ENCODE assay signal across 7 mouse cellular contexts in genomic region chrX:136203664-136204066, GRCm38 (mm10). TPM values are rescaled to one million over a fixed set of nuclear protein-coding genes. Genes with fewer than 3 reads are reported as not detected.
DNase-seq lines count a peak whose midpoint lies in the region; ATAC-seq and TF ChIP-seq lines count a peak whose summit lies in the region.

Gene Tceal5 (minus strand): TSS chrX:136203876.

- peak; percentile 79 for ATAC-seq in intestine, embryonic 14.5 days (replicated peaks; ENCODE audit: low FRiP score, low TSS enrichment, low read depth)
- ATAC-seq in limb, embryonic 14.5 days (ENCODE audit: low FRiP score, low read depth) = peak; percentile 81
- peak; percentile 89 for ATAC-seq in neural tube, embryonic 12.5 days (ENCODE audit: low FRiP score, low read depth)

- H3K9ac ChIP-seq in intestine, embryonic 14.5 days (ENCODE audit: low read length) = peak within 1 kb of the TSS; percentile 29; the same call in 1 of the 2 replicates
- peak within 1 kb of the TSS; percentile 49 for H3K9ac ChIP-seq in limb, embryonic 14.5 days (ENCODE audit: low read depth, low read length, severe bottlenecking)
- H3K9ac ChIP-seq in neural tube, embryonic 12.5 days = peak within 1 kb of the TSS; percentile 38; the same call in 1 of the 2 replicates

- no peaks in the 10 kb centered on the region for H3K36me3 ChIP-seq in intestine, embryonic 14.5 days (ENCODE audit: control insufficient read depth, insufficient read depth, low read length)
- H3K36me3 ChIP-seq in limb, embryonic 14.5 days (ENCODE audit: control insufficient read depth, insufficient read depth, low read length) = no peaks in the 10 kb centered on the region
- no peaks in the 10 kb centered on the region for H3K36me3 ChIP-seq in neural tube, embryonic 12.5 days

- H3K9me3 ChIP-seq in intestine, embryonic 14.5 days (ENCODE audit: control insufficient read depth, low read length) = no peaks in the 10 kb centered on the region
- H3K9me3 ChIP-seq in limb, embryonic 14.5 days (ENCODE audit: control insufficient read depth, low read length) = no peaks in the 10 kb centered on the region
- no peaks in the 10 kb centered on the region for H3K9me3 ChIP-seq in neural tube, embryonic 12.5 days

- 14% methylated on average over 9 of the region's 9 CpGs for WGBS in intestine, embryonic 14.5 days
- WGBS in limb, embryonic 14.5 days = 21% methylated on average over 9 of the region's 9 CpGs
- 15% methylated on average over 9 of the region's 9 CpGs for WGBS in neural tube, embryonic 12.5 days

- H3K4me3 ChIP-seq in intestine, embryonic 14.5 days (ENCODE audit: low read depth, low read length) = peak within 1 kb of the TSS; percentile 40
- H3K4me3 ChIP-seq in limb, embryonic 14.5 days (replicated peaks; ENCODE audit: low read length) = peak within 1 kb of the TSS; percentile 40
- H3K4me3 ChIP-seq in neural tube, embryonic 12.5 days = peak within 1 kb of the TSS; percentile 39

- no peak within 1 kb of the TSS for H3K27ac ChIP-seq in intestine, embryonic 14.5 days (ENCODE audit: low read depth)
- H3K27ac ChIP-seq in limb, embryonic 14.5 days (replicated peaks; ENCODE audit: low read depth, low read length) = no peak within 1 kb of the TSS
- no peak within 1 kb of the TSS for H3K27ac ChIP-seq in neural tube, embryonic 12.5 days

- 0 out of 2 replicates have a peak, but pooled peaks cover 7% of the 10 kb centered on the region for H3K27me3 ChIP-seq in intestine, embryonic 14.5 days (replicated peaks; ENCODE audit: control insufficient read depth, insufficient read depth, low read length)
- H3K27me3 ChIP-seq in limb, embryonic 14.5 days (ENCODE audit: control insufficient read depth, insufficient read depth, low read length) = no peaks in the 10 kb centered on the region
- H3K27me3 ChIP-seq in neural tube, embryonic 12.5 days (replicated peaks) = no peaks in the 10 kb centered on the region

- H3K4me2 ChIP-seq in intestine, embryonic 14.5 days (ENCODE audit: low read length) = peak within 1 kb of the TSS; percentile 51
- H3K4me2 ChIP-seq in limb, embryonic 14.5 days (replicated peaks; ENCODE audit: low read depth, low read length, severe bottlenecking) = peak within 1 kb of the TSS; percentile 51
- peak within 1 kb of the TSS; percentile 58 for H3K4me2 ChIP-seq in neural tube, embryonic 12.5 days (replicated peaks)

- peak; percentile 62 for DNase-seq in Muller cell, postnatal 12 days (ENCODE audit: inconsistent ontology term)
- peak; percentile 81 for DNase-seq in cerebellum, adult 9-10 months
- DNase-seq in frontal cortex, adult 2 months (ENCODE audit: extremely low spot score in 1 of 2, low spot score in 1 of 2) = peak; percentile 40 to 70
- peak; percentile 65 for DNase-seq in intestine, embryonic 14.5 days (ENCODE audit: low spot score)
- DNase-seq in limb, embryonic 14.5 days (ENCODE audit: low spot score) = peak; percentile 45
- no peak for DNase-seq in adipocyte (ENCODE audit: low spot score)

- no peak for TF ChIP-seq POLR2A in limb, embryonic 14.5 days (IDR thresholded peaks at IDR 0.05; ENCODE audit: borderline replicate concordance, extremely low read depth, insufficient read depth, insufficient read length)

- H3K4me1 ChIP-seq in intestine, embryonic 14.5 days (replicated peaks; ENCODE audit: control insufficient read depth, insufficient read depth, low read length) = no peaks in the 10 kb centered on the region
- no peaks in the 10 kb centered on the region for H3K4me1 ChIP-seq in limb, embryonic 14.5 days (ENCODE audit: control insufficient read depth, insufficient read depth, low read length)
- H3K4me1 ChIP-seq in neural tube, embryonic 12.5 days = no peaks in the 10 kb centered on the region

RNA-seq across cellular contexts. Expression of gene Tceal5, which starts in this region (rescaled TPM):
- polyA plus RNA-seq in frontal cortex, adult 2 months (2012; rRNA removed) = 197 and 224 TPM in 2 replicates
- 1.2 and 1.8 TPM in 2 replicates for polyA plus RNA-seq in intestine, embryonic 14.5 days (2014; fragmentation: Nextera tagmentation; extraction: Ambion mirVana)
- 10.2 and 25.8 TPM in 2 replicates for polyA plus RNA-seq in limb, embryonic 14.5 days (2012; rRNA removed)
- polyA plus RNA-seq in limb, embryonic 14.5 days (2014; fragmentation: Nextera tagmentation; extraction: Ambion mirVana) = 4.7 and 5.6 TPM in 2 replicates
- polyA plus RNA-seq in neural tube, embryonic 12.5 days (2016; fragmentation: Nextera tagmentation; extraction: Ambion mirVana) = 11.6 and 15.3 TPM in 2 replicates
